Mouse (Mus musculus): ENCODE results near the gene Stx11.

DNA sequence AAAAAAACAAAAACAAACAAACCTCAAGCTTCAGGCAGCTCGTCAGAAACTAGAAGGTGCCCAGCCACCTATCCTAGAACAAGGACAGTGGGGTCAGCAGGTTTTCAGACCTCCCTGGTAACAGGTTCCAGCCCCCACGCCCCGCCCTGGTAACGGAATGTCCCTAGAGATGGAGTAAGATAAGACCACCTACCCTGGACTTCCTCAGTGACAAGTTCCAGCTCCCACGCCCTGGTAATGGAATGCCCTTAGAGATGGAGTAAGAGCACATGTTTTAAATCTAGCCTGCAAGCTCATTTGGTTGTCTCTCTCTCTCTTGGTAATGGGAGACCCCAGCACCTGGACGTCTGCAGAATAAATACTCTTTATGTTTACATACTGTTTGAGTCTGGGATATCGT, 48.3 kb downstream of the Stx11 start:
- TF ChIP-seq CTCF (IDR thresholded peaks at IDR 0.05 in 2 of 3, conservative IDR thresholded peaks at IDR 0.05 in 1 of 3; ENCODE audit: control insufficient read depth in 1 of 3, insufficient read depth in 1 of 3, low read depth in 2 of 3, low read length in 3 of 3, poor library complexity in 1 of 3, severe bottlenecking in 1 of 3) (no peak), POLR2A (IDR thresholded peaks at IDR 0.05; ENCODE audit: control insufficient read depth in 1 of 2, insufficient read depth in 1 of 2, low read depth in 1 of 2, low read length in 2 of 2, poor library complexity in 1 of 2) (no peak), SIN3A (IDR thresholded peaks at IDR 0.05; ENCODE audit: low read length) (no peak), ELF1 (IDR thresholded peaks at IDR 0.05; ENCODE audit: low read depth, low read length) (no peak), EP300 (IDR thresholded peaks at IDR 0.05; ENCODE audit: low read depth in 1 of 2, low read length in 2 of 2) (no peak), HCFC1 (IDR thresholded peaks at IDR 0.05; ENCODE audit: low read depth, low read length) (no peak), KAT2A (conservative IDR thresholded peaks at IDR 0.05; ENCODE audit: low read depth, low read length) (no peak), GATA1 (IDR thresholded peaks at IDR 0.05; ENCODE audit: low read depth, low read length) (no peak)

All from MEL (cell line).